ENCODE assay signal across 20 mouse cellular contexts in genomic region chr11:12258411-12258810, GRCm38 (mm10).
"Had no signal": no experiment of that assay in that cellular context is flagged by ENCODE, and none has a peak within 500 bp of the region (broad histone marks: within the 10 kb centered on the region; RNA-seq: fewer than 3 reads in every experiment).

No protein-coding gene starts in this region.

- ATAC-seq: liver, embryonic 12.5 days had no signal

- H3K4me1 ChIP-seq: limb, embryonic 10.5 days; limb, embryonic 13.5 days; liver, embryonic 15.5 days; lung, embryonic 15.5 days had no signal

- DNase-seq: kidney, adult 18-20 months; kidney, adult 9 months; kidney, postnatal 25 days; layer of hippocampus, adult 9-11 months; liver; lung, adult 18-20 months; lung, postnatal 14 days; lung, postnatal 4 days; thymus, adult 18-20 months; thymus, postnatal 14 days; thymus, postnatal 4 days had no signal

- H3K27me3 ChIP-seq: limb, embryonic 13.5 days; liver, embryonic 12.5 days; liver, embryonic 15.5 days; lung, embryonic 15.5 days; neural tube, embryonic 13.5 days had no signal

- H3K9ac ChIP-seq: limb, embryonic 13.5 days; liver, embryonic 12.5 days; liver, embryonic 15.5 days; lung, embryonic 15.5 days; neural tube, embryonic 13.5 days had no signal

- H3K4me2 ChIP-seq: limb, embryonic 13.5 days; liver, embryonic 12.5 days; liver, embryonic 15.5 days; lung, embryonic 15.5 days; midbrain, embryonic 11.5 days; neural tube, embryonic 13.5 days had no signal

- H3K36me3 ChIP-seq: limb, embryonic 10.5 days; limb, embryonic 13.5 days; liver, embryonic 12.5 days; liver, embryonic 15.5 days; lung, embryonic 15.5 days had no signal

- H3K27ac ChIP-seq: layer of hippocampus, adult 2 months; limb, embryonic 10.5 days; limb, embryonic 13.5 days; liver, embryonic 12.5 days; liver, embryonic 15.5 days; lung, embryonic 15.5 days; neural tube, embryonic 13.5 days had no signal

- H3K4me3 ChIP-seq: layer of hippocampus, adult 2 months; limb, embryonic 10.5 days; limb, embryonic 13.5 days; liver, embryonic 12.5 days; liver, embryonic 15.5 days; lung, embryonic 15.5 days; myocyte; neural tube, embryonic 13.5 days had no signal

- H3K9me3 ChIP-seq: limb, embryonic 10.5 days; limb, embryonic 13.5 days; liver, embryonic 12.5 days; liver, embryonic 15.5 days; lung, embryonic 15.5 days; neural tube, embryonic 13.5 days had no signal
